Mouse (Mus musculus) myocyte (in vitro differentiated cells): ENCODE results near the gene Sprr2d. TPM values are rescaled to one million over a fixed set of nuclear protein-coding genes. Genes with fewer than 3 reads are reported as not detected.

ENCODE experiments used
- H3K27me3 ChIP-seq: one replicate; pipeline ENCODE4 v1.6.1; 2011; ENCODE audit not compliant: control insufficient read depth, insufficient read depth, insufficient read length
- H3K36me3 ChIP-seq: one replicate; pipeline ENCODE4 v1.6.1; 2011; ENCODE audit not compliant: control insufficient read depth, insufficient read depth
- H3K4me2 ChIP-seq: one replicate; pipeline ENCODE4 v1.6.1; 2011; ENCODE audit warnings: low read depth, control low read depth
- H3K4me3 ChIP-seq: one replicate; pipeline ENCODE4 v1.5.1; 2011; ENCODE audit warnings: mild to moderate bottlenecking, control low read depth, moderate library complexity
- H3K79me2 ChIP-seq: one replicate; pipeline ENCODE4 v1.6.1; 2011; ENCODE audit not compliant: control insufficient read depth, insufficient read depth
- H3ac ChIP-seq: one replicate; pipeline ENCODE4 v1.6.1; 2011; ENCODE audit not compliant: control insufficient read depth, insufficient read length
- CEBPB ChIP-seq: IDR thresholded peaks from 2 replicates; pipeline ENCODE4 v1.6.1; 2011; ENCODE audit warnings: mild to moderate bottlenecking, moderate library complexity; ENCODE audit not compliant: poor library complexity, insufficient read depth, severe bottlenecking
- E2F4 ChIP-seq: IDR thresholded peaks from one replicate; pipeline ENCODE4 v1.6.1; 2011; ENCODE audit warnings: mild to moderate bottlenecking, control low read depth, moderate library complexity; ENCODE audit not compliant: insufficient read depth
- MAX ChIP-seq: IDR thresholded peaks from one replicate; pipeline ENCODE4 v1.6.1; 2011; ENCODE audit warnings: low read depth, mild to moderate bottlenecking, control low read depth
- MYOD1 ChIP-seq, 3 experiments: IDR thresholded peaks; one replicate each; pipeline ENCODE4 v1.6.1; 2011; ENCODE audit warnings: control low read depth in 2 of 3, low read depth in 2 of 3, mild to moderate bottlenecking in 2 of 3, moderate library complexity in 1 of 3; ENCODE audit not compliant: insufficient read length in 2 of 3, control insufficient read depth in 1 of 3
- MYOG ChIP-seq, 3 experiments: IDR thresholded peaks; one replicate each; pipeline ENCODE4 v1.6.1; 2011; ENCODE audit warnings: control low read depth in 2 of 3, low read depth in 2 of 3, mild to moderate bottlenecking in 2 of 3; ENCODE audit not compliant: insufficient read length in 2 of 3, control insufficient read depth in 1 of 3, insufficient read depth in 1 of 3
- POLR2A ChIP-seq: IDR thresholded peaks from one replicate; pipeline ENCODE4 v1.6.1; 2011; ENCODE audit warnings: low read depth, mild to moderate bottlenecking, control low read depth, moderate library complexity; ENCODE audit not compliant: insufficient read length
- POLR2AphosphoS2 ChIP-seq: IDR thresholded peaks from one replicate; pipeline ENCODE4 v1.6.1; 2011; ENCODE audit warnings: low read depth, control low read depth; ENCODE audit not compliant: insufficient read length
- REST ChIP-seq: IDR thresholded peaks from one replicate; pipeline ENCODE4 v1.6.1; 2011; ENCODE audit warnings: mild to moderate bottlenecking, control low read depth, moderate library complexity; ENCODE audit not compliant: insufficient read depth, insufficient read length
- SRF ChIP-seq: IDR thresholded peaks from one replicate; pipeline ENCODE4 v1.6.1; 2011; ENCODE audit warnings: low read depth; ENCODE audit not compliant: control insufficient read depth, insufficient read length
- TCF12 ChIP-seq: IDR thresholded peaks from one replicate; pipeline ENCODE4 v1.6.1; 2011; ENCODE audit warnings: mild to moderate bottlenecking, control low read depth; ENCODE audit not compliant: poor library complexity, insufficient read depth, severe bottlenecking
- TCF3 ChIP-seq: IDR thresholded peaks from one replicate; pipeline ENCODE4 v1.6.1; 2011; ENCODE audit warnings: low read depth, control low read depth; ENCODE audit not compliant: insufficient read length
- USF1 ChIP-seq: IDR thresholded peaks from one replicate; pipeline ENCODE4 v1.6.1; 2011; ENCODE audit warnings: low read depth, mild to moderate bottlenecking, control low read depth, moderate library complexity
- polyA plus RNA-seq: library from polyadenylated mRNA; unstranded; fragments of >200 nt; fragmentation: generic; extraction: Trizol; gene quantifications from one replicate; pipeline ENCODE4 v1.2.1, GENCODE M21; 2012; ENCODE audit warnings: missing spikeins

The Sprr2d gene
- polyA plus RNA-seq = not detected

- H3K4me3 ChIP-seq = no peak within 1 kb of the TSS
- H3ac ChIP-seq = no peak within 1 kb of the TSS
- H3K79me2 ChIP-seq = no peaks in the 10 kb centered on the region
- TF ChIP-seq REST (no peak), POLR2A (no peak), MYOD1 (IDR thresholded peaks at IDR 0.05; ENCODE audit: control insufficient read depth in 1 of 3, insufficient read length in 2 of 3, low read depth in 2 of 3) (no peak), USF1 (no peak), TCF3 (no peak), POLR2AphosphoS2 (no peak)
- H3K27me3 ChIP-seq = no peaks in the 10 kb centered on the region
- H3K36me3 ChIP-seq = no peaks in the 10 kb centered on the region
- no peak within 1 kb of the TSS for H3K4me2 ChIP-seq
Observed at GRCm38 (mm10) chr3:92338840-92339239, at the start of gene Sprr2d. Gene Sprr2d (plus strand): TSS chr3:92339140.

GRCm38 (mm10) chr3:92307406-92307805 lies 31.5 kb upstream of the Sprr2d start:
- Histone ChIP-seq H3ac (no peak overlapping the region), H3K4me2 (no peak overlapping the region), H3K36me3 (no peaks in the 10 kb centered on the region), H3K4me3 (no peak overlapping the region), H3K27me3 (no peaks in the 10 kb centered on the region), H3K79me2 (no peaks in the 10 kb centered on the region)
- no peak for TF ChIP-seq MYOG (IDR thresholded peaks at IDR 0.05; ENCODE audit: control insufficient read depth in 1 of 3, insufficient read depth in 1 of 3, insufficient read length in 2 of 3, low read depth in 2 of 3)
- TF ChIP-seq POLR2AphosphoS2 = no peak
- TF ChIP-seq POLR2A = no peak
- no peak for TF ChIP-seq MAX
- TF ChIP-seq USF1 = no peak
- TF ChIP-seq MYOD1 (IDR thresholded peaks at IDR 0.05; ENCODE audit: control insufficient read depth in 1 of 3, insufficient read length in 2 of 3, low read depth in 2 of 3) = no peak
- no peak for TF ChIP-seq CEBPB
- TF ChIP-seq SRF = no peak
- no peak for TF ChIP-seq TCF3
- TF ChIP-seq E2F4 = no peak
- TF ChIP-seq TCF12 = no peak
- no peak for TF ChIP-seq REST

DNA sequence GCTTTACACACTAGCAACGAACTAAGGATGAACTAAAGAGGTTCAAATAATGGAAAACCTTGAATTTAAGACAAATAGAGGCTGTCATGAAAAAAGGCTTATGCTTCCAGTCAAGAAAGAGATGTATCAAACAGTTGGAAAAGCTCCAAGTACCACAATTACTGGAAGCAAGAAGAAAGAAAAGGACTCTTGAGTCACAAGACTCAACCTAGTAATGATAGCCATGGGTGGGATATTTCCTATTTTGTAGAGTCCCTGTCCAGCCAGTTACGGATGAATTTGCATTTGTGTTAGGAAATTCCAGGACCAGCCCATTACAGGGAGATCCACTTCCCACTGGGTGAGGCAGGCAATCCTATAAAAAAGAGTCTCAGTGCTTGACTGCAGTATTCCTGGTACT lies 22.6 kb upstream of the Sprr2d start, which contains the start of gene Sprr2b:
Gene Sprr2b, plus strand, starts transcription at position 301 of the 400 bp plus-strand sequence.
- Histone ChIP-seq H3K27me3 (no peaks in the 10 kb centered on the region), H3K79me2 (no peaks in the 10 kb centered on the region), H3K4me2 (no peak within 1 kb of the TSS), H3ac (no peak within 1 kb of the TSS), H3K4me3 (no peak within 1 kb of the TSS), H3K36me3 (no peaks in the 10 kb centered on the region)
- TF ChIP-seq MAX (no peak), REST (no peak), CEBPB (no peak)

- Histone ChIP-seq H3K27me3 (no peaks in the 10 kb centered on the region), H3ac (no peak overlapping the region), H3K4me2 (no peak overlapping the region), H3K4me3 (no peak overlapping the region), H3K79me2 (no peaks in the 10 kb centered on the region), H3K36me3 (no peaks in the 10 kb centered on the region)
- TF ChIP-seq E2F4 = no peak
- no peak for TF ChIP-seq USF1
- TF ChIP-seq POLR2A = no peak
- TF ChIP-seq MYOG (IDR thresholded peaks at IDR 0.05; ENCODE audit: control insufficient read depth in 1 of 3, insufficient read depth in 1 of 3, insufficient read length in 2 of 3, low read depth in 2 of 3) = no peak
- TF ChIP-seq SRF = no peak
- TF ChIP-seq POLR2AphosphoS2 = no peak
- no peak for TF ChIP-seq CEBPB
- TF ChIP-seq MAX = no peak
- TF ChIP-seq REST = no peak
- no peak for TF ChIP-seq MYOD1 (IDR thresholded peaks at IDR 0.05; ENCODE audit: control insufficient read depth in 1 of 3, insufficient read length in 2 of 3, low read depth in 2 of 3)
- TF ChIP-seq TCF3 = no peak
- no peak for TF ChIP-seq TCF12
Observed at GRCm38 (mm10) chr3:92317384-92317783, 21.6 kb upstream of the Sprr2d start.

GRCm38 (mm10) chr3:92336278-92336677 lies 2.7 kb upstream of the Sprr2d start:
- no peak overlapping the region for H3K4me2 ChIP-seq

More at GRCm38 (mm10) chr3:92336278-92336677, 2.7 kb upstream of the Sprr2d start:
- Histone ChIP-seq H3ac (no peak overlapping the region), H3K4me3 (no peak overlapping the region), H3K27me3 (no peaks in the 10 kb centered on the region), H3K36me3 (no peaks in the 10 kb centered on the region), H3K79me2 (no peaks in the 10 kb centered on the region)
- TF ChIP-seq E2F4 (no peak), USF1 (no peak), MYOG (IDR thresholded peaks at IDR 0.05; ENCODE audit: control insufficient read depth in 1 of 3, insufficient read depth in 1 of 3, insufficient read length in 2 of 3, low read depth in 2 of 3) (no peak), POLR2A (no peak), SRF (no peak), TCF12 (no peak), MAX (no peak), CEBPB (no peak), REST (no peak), MYOD1 (IDR thresholded peaks at IDR 0.05; ENCODE audit: control insufficient read depth in 1 of 3, insufficient read length in 2 of 3, low read depth in 2 of 3) (no peak), POLR2AphosphoS2 (no peak), TCF3 (no peak)
